Mouse (Mus musculus) CH12.LX (cell line): Measurements from ENCODE around the gene Safb2. TPM values are rescaled to one million over a fixed set of nuclear protein-coding genes. Genes with fewer than 3 reads are reported as not detected.

ENCODE experiments used
- DNase-seq: peaks from one replicate; pipeline ENCODE4 v3.0.0-alpha.2; 2013; ENCODE audit errors: extremely low read depth
- H3K27ac ChIP-seq: 2 replicates; pipeline ENCODE4 v1.5.1; 2012; ENCODE audit warnings: low read depth, mild to moderate bottlenecking, control low read depth, moderate library complexity; ENCODE audit not compliant: insufficient read depth
- H3K27me3 ChIP-seq: replicated peaks from 2 replicates; pipeline ENCODE3; 2012; ENCODE audit warnings: inconsistent platforms
- H3K36me3 ChIP-seq, 2 experiments: replicated peaks in 1 of 2; 2 replicates each; pipeline versions ENCODE3 to v1.6.1; 2012; ENCODE audit warnings: inconsistent platforms in 1 of 2, low read length in 1 of 2, mild to moderate bottlenecking in 1 of 2, mixed read lengths in 1 of 2, moderate library complexity in 1 of 2; ENCODE audit not compliant: control insufficient read depth in 1 of 2, insufficient read depth in 1 of 2
- H3K4me1 ChIP-seq, 2 experiments: 2 replicates each; pipeline ENCODE4 v1.6.1; 2012; ENCODE audit warnings: inconsistent platforms in 1 of 2, moderate library complexity in 1 of 2; ENCODE audit not compliant: insufficient read depth in 2 of 2, control insufficient read depth in 1 of 2
- H3K4me2 ChIP-seq: 2 replicates; pipeline ENCODE4 v1.6.1; 2012; ENCODE audit warnings: low read depth, mild to moderate bottlenecking, control low read depth; ENCODE audit not compliant: poor library complexity, insufficient read depth, severe bottlenecking
- H3K4me3 ChIP-seq, 3 experiments: fragments of 150-350 bp in 1 of 3; sonication (generic) in 1 of 3; replicated peaks in 1 of 3; 2 replicates each; pipeline versions ENCODE3 to v1.5.1; 2011 to 2012; ENCODE audit warnings: low read depth in 2 of 3, low read length in 2 of 3, mild to moderate bottlenecking in 2 of 3, moderate library complexity in 2 of 3, control low read depth in 1 of 3, improper control_type of control experiment in 1 of 3, inconsistent platforms in 1 of 3, mixed read lengths in 1 of 3; ENCODE audit not compliant: poor library complexity in 1 of 3
- H3K79me2 ChIP-seq: replicated peaks from 2 replicates; pipeline ENCODE4 v1.6.1; 2012; ENCODE audit warnings: mild to moderate bottlenecking, moderate library complexity; ENCODE audit not compliant: control insufficient read depth, poor library complexity, insufficient read depth, severe bottlenecking; ENCODE audit errors: extremely low read depth
- H3K9ac ChIP-seq: 2 replicates; pipeline ENCODE4 v1.6.1; 2012; ENCODE audit warnings: low read depth, mild to moderate bottlenecking, control low read depth, moderate library complexity; ENCODE audit not compliant: insufficient read depth
- H3K9me3 ChIP-seq: replicated peaks from 2 replicates; pipeline ENCODE3; 2012; ENCODE audit warnings: low read length, inconsistent platforms, mixed read lengths
- CHD1 ChIP-seq: IDR thresholded peaks from 2 replicates; pipeline ENCODE4 v1.6.1; 2012; ENCODE audit warnings: low read depth, low read length, improper control_type of control experiment, inconsistent platforms
- CTCF ChIP-seq, 2 experiments: IDR thresholded peaks in 1 of 2; conservative IDR thresholded peaks in 1 of 2; 2 replicates each; pipeline ENCODE4 v1.5.1; 2011 to 2012; ENCODE audit warnings: low read depth in 2 of 2, low read length in 2 of 2, improper control_type of control experiment in 1 of 2, inconsistent platforms in 1 of 2, mild to moderate bottlenecking in 1 of 2, moderate library complexity in 1 of 2
- E2F4 ChIP-seq: IDR thresholded peaks from 2 replicates; pipeline ENCODE4 v1.6.1; 2011; ENCODE audit warnings: low read depth, low read length, improper control_type of control experiment; ENCODE audit not compliant: insufficient replicate concordance
- ELF1 ChIP-seq: IDR thresholded peaks from 2 replicates; pipeline ENCODE4 v1.6.1; 2014; ENCODE audit warnings: low read depth, mild to moderate bottlenecking, inconsistent platforms, low read length, improper control_type of control experiment
- EP300 ChIP-seq: IDR thresholded peaks from 2 replicates; pipeline ENCODE4 v1.6.1; 2011; ENCODE audit warnings: low read length, improper control_type of control experiment
- ETS1 ChIP-seq: conservative IDR thresholded peaks from 2 replicates; pipeline ENCODE4 v1.6.1; 2012; ENCODE audit warnings: low read depth, mild to moderate bottlenecking, inconsistent platforms, low read length, improper control_type of control experiment, moderate library complexity
- GABPA ChIP-seq: IDR thresholded peaks from 2 replicates; pipeline ENCODE4 v1.6.1; 2012; ENCODE audit warnings: low read depth, low read length, improper control_type of control experiment, inconsistent platforms; ENCODE audit not compliant: insufficient replicate concordance
- HCFC1 ChIP-seq: IDR thresholded peaks from 2 replicates; pipeline ENCODE4 v1.6.1; 2012; ENCODE audit warnings: low read depth, mild to moderate bottlenecking, inconsistent platforms, low read length, improper control_type of control experiment
- IRF4 ChIP-seq: IDR thresholded peaks from 2 replicates; pipeline ENCODE4 v1.6.1; 2014; ENCODE audit warnings: low read depth, mild to moderate bottlenecking, inconsistent platforms, low read length, improper control_type of control experiment
- JUN ChIP-seq: IDR thresholded peaks from 2 replicates; pipeline ENCODE4 v1.6.1; 2011; ENCODE audit warnings: low read depth, mild to moderate bottlenecking, low read length, improper control_type of control experiment, moderate library complexity; ENCODE audit not compliant: insufficient read depth
- MAX ChIP-seq: IDR thresholded peaks from 2 replicates; pipeline ENCODE4 v1.6.1; 2011; ENCODE audit warnings: low read length, improper control_type of control experiment
- MAZ ChIP-seq: IDR thresholded peaks from 2 replicates; pipeline ENCODE4 v1.6.1; 2012; ENCODE audit warnings: low read depth, mild to moderate bottlenecking, inconsistent platforms, low read length, improper control_type of control experiment, moderate library complexity
- NELFE ChIP-seq: IDR thresholded peaks from 2 replicates; pipeline ENCODE4 v1.6.1; 2011; ENCODE audit warnings: low read depth, low read length, improper control_type of control experiment
- NRF1 ChIP-seq: IDR thresholded peaks from 2 replicates; pipeline ENCODE4 v1.6.1; 2014; ENCODE audit warnings: low read depth, mild to moderate bottlenecking, inconsistent platforms, low read length, improper control_type of control experiment, moderate library complexity
- POLR2A ChIP-seq: IDR thresholded peaks from 2 replicates; pipeline ENCODE4 v1.6.1; 2011; ENCODE audit warnings: low read depth, mild to moderate bottlenecking, improper control_type of control experiment, low read length
- SIN3A ChIP-seq: IDR thresholded peaks from 2 replicates; pipeline ENCODE4 v1.6.1; 2012; ENCODE audit warnings: low read length, improper control_type of control experiment, inconsistent platforms
- SMC3 ChIP-seq: IDR thresholded peaks from 2 replicates; pipeline ENCODE4 v1.6.1; 2011; ENCODE audit warnings: low read depth, low read length, improper control_type of control experiment
- TBP ChIP-seq: conservative IDR thresholded peaks from 2 replicates; pipeline ENCODE4 v1.6.1; 2011; ENCODE audit warnings: low read depth, low read length, improper control_type of control experiment
- TCF12 ChIP-seq: IDR thresholded peaks from 2 replicates; pipeline ENCODE4 v1.6.1; 2014; ENCODE audit warnings: low read depth, mild to moderate bottlenecking, inconsistent platforms, low read length, improper control_type of control experiment
- USF2 ChIP-seq: conservative IDR thresholded peaks from 2 replicates; pipeline ENCODE4 v1.6.1; 2011; ENCODE audit warnings: low read depth, low read length, improper control_type of control experiment
- ZC3H11A ChIP-seq: IDR thresholded peaks from 2 replicates; pipeline ENCODE4 v1.6.1; 2012; ENCODE audit warnings: low read depth, mild to moderate bottlenecking, inconsistent platforms, low read length, improper control_type of control experiment
- ZKSCAN1 ChIP-seq: IDR thresholded peaks from 2 replicates; pipeline ENCODE4 v1.6.1; 2012; ENCODE audit warnings: low read depth, inconsistent platforms, low read length, improper control_type of control experiment, borderline replicate concordance
- ZMIZ1 ChIP-seq: IDR thresholded peaks from 2 replicates; pipeline ENCODE4 v1.6.1; 2012; ENCODE audit warnings: low read depth, mild to moderate bottlenecking, inconsistent platforms, low read length, improper control_type of control experiment
- ZNF384 ChIP-seq: IDR thresholded peaks from 2 replicates; pipeline ENCODE4 v1.6.1; 2012; ENCODE audit warnings: low read depth, low read length, improper control_type of control experiment, inconsistent platforms
- dilution Hi-C: fragments of 300-500 bp; cut with MboI; formaldehyde crosslinking; loops from 2 replicates; pipeline ENCODE4 v1.14.3; 2020; ENCODE audit warnings: low sequenced_read_pairs; ENCODE audit not compliant: extremely low pct_unique_long_range_greater_than_20kb, extremely low pct_ligation_motif_present
- in situ Hi-C: fragments of 300-500 bp; cut with MboI; formaldehyde crosslinking; loops from 3 replicates; pipeline ENCODE4 v1.14.3; 2019; ENCODE audit warnings: low sequenced_read_pairs, low pct_ligation_motif_present, low pct_unique_long_range_greater_than_20kb, mixed read lengths
- polyA plus RNA-seq: library from polyadenylated mRNA; unstranded; fragments of >175 nt; gene quantifications from 2 replicates; pipeline ENCODE4 v1.2.1, GENCODE M21; 2012; ENCODE audit warnings: low read depth; ENCODE audit not compliant: insufficient read length
- total RNA-seq, 2 experiments: library from RNA; depleted of rRNA; stranded (reverse); fragments of 300-350 nt in 1 of 2; fragments of >200 nt in 1 of 2; gene quantifications; 2 replicates each; pipeline ENCODE4 v1.2.3; 2012 to 2014

The Safb2 gene
- total and polyA plus RNA-seq, 3 experiments: 13.8 to 170 (median 74.0) TPM

DNA sequence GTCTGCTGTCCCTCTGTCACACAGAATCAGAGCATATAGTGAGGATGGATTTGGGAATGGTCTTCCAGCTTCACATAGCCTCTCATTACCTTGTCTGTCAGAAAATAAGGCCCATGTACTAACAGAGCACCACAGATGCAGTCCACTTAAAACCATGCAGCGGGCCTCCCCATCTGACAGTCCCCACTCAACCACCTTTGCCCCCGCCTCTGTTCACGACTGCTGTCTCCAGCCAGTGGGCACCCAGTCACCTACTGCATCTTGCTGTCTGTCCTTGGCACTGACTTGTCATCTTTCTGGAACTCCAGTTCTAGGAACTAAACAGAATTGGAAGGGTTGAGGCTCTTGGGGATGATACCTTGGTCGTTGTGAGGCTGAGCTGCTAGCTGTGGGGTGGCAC, 4.5 kb upstream of the Safb2 start:
- H3K27ac ChIP-seq: no peak overlapping the region
- H3K9me3 ChIP-seq: no peaks in the 10 kb centered on the region
- DNase-seq: no peak
- H3K4me1 ChIP-seq: peaks cover 10 to 32% of the 10 kb centered on the region in 2 experiments
- no peak overlapping the region for H3K4me2 ChIP-seq
- no peaks in the 10 kb centered on the region for H3K27me3 ChIP-seq
- dilution Hi-C loops (no loop called here), in situ Hi-C loops (no loop called here)
- H3K36me3 ChIP-seq: peaks cover 68 to 77% of the 10 kb centered on the region in 2 experiments
- no peak overlapping the region for H3K4me3 ChIP-seq
- TF ChIP-seq SIN3A (no peak), JUN (no peak), ELF1 (no peak), GABPA (no peak), ZMIZ1 (no peak), SMC3 (no peak), USF2 (no peak), NELFE (no peak), E2F4 (no peak), ETS1 (no peak), MAZ (no peak), CTCF (conservative IDR thresholded peaks at IDR 0.05 in 1 of 2, IDR thresholded peaks at IDR 0.05 in 1 of 2; ENCODE audit: low read depth in 2 of 2, low read length in 2 of 2) (no peak), TBP (no peak), MAX (no peak), ZKSCAN1 (no peak), TCF12 (no peak)
- H3K9ac ChIP-seq: no peak overlapping the region
- H3K79me2 ChIP-seq: peaks cover 82% of the 10 kb centered on the region

DNA sequence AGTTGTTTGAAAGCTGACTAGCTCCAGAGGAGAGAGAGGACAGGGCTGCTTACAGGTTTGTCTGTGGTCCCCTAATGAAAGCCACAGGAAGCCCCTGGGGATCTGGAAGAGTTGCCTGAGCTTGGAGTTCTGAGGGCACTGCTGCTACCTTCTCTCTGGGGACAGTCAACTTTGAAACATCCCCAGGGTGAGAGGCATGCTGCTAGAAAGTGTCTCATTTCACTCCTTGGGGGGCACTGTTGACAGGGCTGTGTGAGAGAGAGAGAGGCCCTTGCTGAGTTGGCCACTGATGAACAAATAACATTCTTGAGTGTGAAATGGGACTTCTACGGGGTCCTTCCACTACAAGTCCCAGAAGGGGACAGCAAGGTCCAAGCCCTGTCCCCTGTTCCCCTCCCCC, 3.4 kb upstream of the Safb2 start:
- no peaks in the 10 kb centered on the region for H3K27me3 ChIP-seq
- H3K9ac ChIP-seq: no peak overlapping the region
- H3K4me1 ChIP-seq: peaks cover 10 to 35% of the 10 kb centered on the region in 2 experiments
- H3K27ac ChIP-seq: no peak overlapping the region
- dilution Hi-C loops: no loop called here
- H3K79me2 ChIP-seq: peaks cover 91% of the 10 kb centered on the region
- no peaks in the 10 kb centered on the region for H3K9me3 ChIP-seq
- H3K4me3 ChIP-seq: no peak overlapping the region
- no peak for TF ChIP-seq NRF1
- no peak for TF ChIP-seq SMC3
- TF ChIP-seq JUN: no peak
- no peak for TF ChIP-seq MAX
- TF ChIP-seq CHD1: no peak
- TF ChIP-seq SIN3A: no peak
- TF ChIP-seq HCFC1: no peak
- no peak for TF ChIP-seq ETS1
- no peak for TF ChIP-seq IRF4
- TF ChIP-seq ZC3H11A: no peak
- no peak for TF ChIP-seq POLR2A
- TF ChIP-seq ZNF384: no peak
- no peak for TF ChIP-seq EP300
- TF ChIP-seq, all 38 proteins: peak for 0
- in situ Hi-C loops: no loop called here
- DNase-seq: no peak
- H3K4me2 ChIP-seq: no peak overlapping the region
- peaks cover 58 to 69% of the 10 kb centered on the region in 2 experiments for H3K36me3 ChIP-seq
